Mouse (Mus musculus) forebrain, embryonic 13.5 days (tissue): ENCODE measurements around the gene Chrne. TPM values are rescaled to one million over a fixed set of nuclear protein-coding genes. Genes with fewer than 3 reads are reported as not detected.

ENCODE experiments used
- ATAC-seq: fragments of 200-750 bp; cut with Nextera tagmentation; 2 replicates; pipeline ENCODE4 v1.8.0; 2017
- H3K27ac ChIP-seq: fragments of 300-500 bp; sonication (generic); 2 replicates; pipeline ENCODE4 v1.5.1; 2015; ENCODE audit warnings: inconsistent platforms, mild to moderate bottlenecking, moderate library complexity
- H3K27me3 ChIP-seq: fragments of 300-500 bp; sonication (generic); 2 replicates; pipeline ENCODE4 v1.6.1; 2015; ENCODE audit warnings: mild to moderate bottlenecking, inconsistent platforms
- H3K36me3 ChIP-seq: fragments of 300-500 bp; sonication (generic); 2 replicates; pipeline ENCODE4 v1.6.1; 2015; ENCODE audit warnings: mild to moderate bottlenecking, inconsistent platforms; ENCODE audit not compliant: poor library complexity, severe bottlenecking
- H3K4me1 ChIP-seq: fragments of 300-500 bp; sonication (generic); 2 replicates; pipeline ENCODE4 v1.6.1; 2015; ENCODE audit warnings: inconsistent platforms
- H3K4me2 ChIP-seq: fragments of 300-500 bp; sonication (generic); 2 replicates; pipeline ENCODE4 v1.6.1; 2015; ENCODE audit warnings: inconsistent platforms, mild to moderate bottlenecking, moderate library complexity
- H3K4me3 ChIP-seq: fragments of 300-500 bp; sonication (generic); 2 replicates; pipeline ENCODE4 v1.5.1; 2015; ENCODE audit warnings: mild to moderate bottlenecking, inconsistent platforms
- H3K9ac ChIP-seq: fragments of 300-500 bp; sonication (generic); 2 replicates; pipeline ENCODE4 v1.6.1; 2015; ENCODE audit warnings: mild to moderate bottlenecking, inconsistent platforms
- H3K9me3 ChIP-seq: fragments of 300-500 bp; sonication (generic); replicated peaks from 2 replicates; pipeline ENCODE4 v1.6.1; 2016; ENCODE audit warnings: inconsistent platforms
- WGBS: fragments of 180-500 bp; shearing (Covaris S2); methylation state at CpG from one replicate; pipeline ENCODE4 v1.1.7; 2015; 5-methylcytosine and 5-hydroxymethylcytosine counted together
- polyA plus RNA-seq: library from polyadenylated mRNA; unstranded; fragments of >200 nt; fragmentation: Nextera tagmentation; extraction: Ambion mirVana; gene quantifications from 2 replicates; pipeline ENCODE4 v1.2.1, GENCODE M21; 2015

Gene Chrne
- polyA plus RNA-seq, 1 experiment from 2014 or later = not detected

- Histone ChIP-seq H3K4me2 (no peak overlapping the region), H3K9ac (no peak overlapping the region), H3K4me3 (no peak overlapping the region), H3K27ac (no peak overlapping the region), H3K9me3 (no peaks in the 10 kb centered on the region), H3K36me3 (peaks cover 27% of the 10 kb centered on the region), H3K27me3 (no peaks in the 10 kb centered on the region), H3K4me1 (peaks cover 14% of the 10 kb centered on the region)
- ATAC-seq = no peak
- 89% methylated on average over 15 of the region's 15 CpGs for WGBS
Measured at GRCm38 (mm10) chr11:70594253-70594989, 24.6 kb downstream of the Chrne start.

- no peak for ATAC-seq
- Histone ChIP-seq H3K9me3 (no peaks in the 10 kb centered on the region), H3K4me3 (no peak overlapping the region), H3K9ac (no peak overlapping the region), H3K27ac (no peak overlapping the region), H3K27me3 (no peaks in the 10 kb centered on the region), H3K4me1 (peaks cover 10% of the 10 kb centered on the region), H3K36me3 (peaks cover 4% of the 10 kb centered on the region; the same call in 1 of the 2 replicates), H3K4me2 (no peak overlapping the region)
- 93% methylated on average over 1 of the region's 1 CpGs for WGBS
Measured at GRCm38 (mm10) chr11:70591733-70592132, 27.3 kb downstream of the Chrne start.

GRCm38 (mm10) chr11:70586954-70587353 lies 32.1 kb downstream of the Chrne start:
- Histone ChIP-seq H3K9ac (no peak overlapping the region), H3K4me2 (no peak overlapping the region), H3K27ac (no peak overlapping the region), H3K4me3 (no peak overlapping the region), H3K4me1 (peaks cover 32% of the 10 kb centered on the region), H3K9me3 (no peaks in the 10 kb centered on the region), H3K36me3 (no peaks in the 10 kb centered on the region), H3K27me3 (no peaks in the 10 kb centered on the region)
- 80% methylated on average over 5 of the region's 5 CpGs for WGBS
- ATAC-seq = no peak

- H3K9ac ChIP-seq = no peak overlapping the region
- WGBS = 90% methylated on average over 3 of the region's 3 CpGs
- no peak overlapping the region for H3K27ac ChIP-seq
- ATAC-seq = no peak
- peaks cover 32% of the 10 kb centered on the region for H3K4me1 ChIP-seq
- no peaks in the 10 kb centered on the region for H3K9me3 ChIP-seq
- no peak overlapping the region for H3K4me3 ChIP-seq
- no peaks in the 10 kb centered on the region for H3K36me3 ChIP-seq
- H3K4me2 ChIP-seq = no peak overlapping the region
- no peaks in the 10 kb centered on the region for H3K27me3 ChIP-seq
Measured at GRCm38 (mm10) chr11:70586261-70586660, 32.8 kb downstream of the Chrne start.

DNA sequence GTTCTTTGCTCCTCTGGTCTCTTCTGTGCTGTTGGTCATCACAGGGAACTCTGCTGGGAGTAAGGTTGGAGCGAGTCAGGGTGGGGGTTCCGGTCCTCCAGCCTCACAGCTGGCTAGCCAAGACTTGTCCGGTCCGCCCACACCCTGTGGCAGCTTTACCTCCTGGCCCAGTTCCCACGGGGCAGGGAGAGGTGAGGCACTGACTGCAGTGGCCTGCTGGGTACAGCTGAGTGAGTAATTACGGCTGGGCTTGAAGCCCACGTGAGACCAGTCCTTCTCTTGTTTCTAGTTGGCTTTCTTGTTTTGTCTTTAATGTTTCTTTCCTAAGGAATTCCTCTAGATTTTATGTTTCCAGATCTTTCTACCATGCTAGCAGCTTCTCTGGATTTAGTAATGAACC lies 33.6 kb downstream of the Chrne start:
- Histone ChIP-seq H3K36me3 (no peaks in the 10 kb centered on the region), H3K4me3 (no peak overlapping the region), H3K4me1 (peaks cover 36% of the 10 kb centered on the region), H3K27me3 (no peaks in the 10 kb centered on the region), H3K4me2 (no peak overlapping the region), H3K9me3 (no peaks in the 10 kb centered on the region), H3K27ac (no peak overlapping the region; the same call in 1 of the 2 replicates), H3K9ac (peak overlapping the region; percentile 18; the same call in 1 of the 2 replicates)
- no peak for ATAC-seq
- WGBS = 42% methylated on average over 7 of the region's 7 CpGs

- H3K27me3 ChIP-seq = no peaks in the 10 kb centered on the region
- H3K9ac ChIP-seq = no peak overlapping the region
- H3K4me1 ChIP-seq = peaks cover 45% of the 10 kb centered on the region
- whole genome bisulfite sequencing = 93% methylated on average over 7 of the region's 7 CpGs
- H3K9me3 ChIP-seq = no peaks in the 10 kb centered on the region
- no peak overlapping the region for H3K4me3 ChIP-seq
- no peak overlapping the region for H3K27ac ChIP-seq
- no peak overlapping the region for H3K4me2 ChIP-seq
- ATAC-seq = no peak
- no peaks in the 10 kb centered on the region for H3K36me3 ChIP-seq
Measured at GRCm38 (mm10) chr11:70583775-70584174, 35.2 kb downstream of the Chrne start.

- Histone ChIP-seq H3K4me1 (peaks cover 51% of the 10 kb centered on the region), H3K4me3 (no peak overlapping the region), H3K9me3 (no peaks in the 10 kb centered on the region), H3K36me3 (no peaks in the 10 kb centered on the region), H3K27ac (no peak overlapping the region), H3K27me3 (no peaks in the 10 kb centered on the region), H3K9ac (no peak overlapping the region), H3K4me2 (no peak overlapping the region)
- no peak for ATAC-seq
- 78% methylated on average over 6 of the region's 6 CpGs for WGBS
Measured at GRCm38 (mm10) chr11:70583022-70583714, 35.8 kb downstream of the Chrne start.

DNA sequence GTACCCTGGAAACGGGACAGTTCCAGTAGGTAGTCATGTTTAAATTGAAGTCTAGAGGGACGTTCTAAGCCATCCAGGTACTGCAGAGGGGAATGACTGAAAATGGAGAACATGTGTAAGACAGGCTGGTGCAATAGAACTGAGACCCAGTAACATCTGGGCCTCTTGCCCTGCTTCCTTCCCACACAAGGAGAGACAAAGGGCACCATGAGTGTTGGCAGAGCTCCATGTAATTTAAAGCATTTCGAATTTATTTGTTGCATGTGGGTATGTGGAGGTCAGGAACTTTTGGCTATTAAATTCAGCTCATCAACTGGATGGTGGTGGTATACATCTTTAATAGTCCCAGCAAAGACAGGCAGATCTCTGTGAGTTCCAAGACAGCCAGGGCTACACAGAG lies 36.8 kb downstream of the Chrne start:
- Histone ChIP-seq H3K36me3 (no peaks in the 10 kb centered on the region), H3K4me3 (no peak overlapping the region), H3K27ac (no peak overlapping the region), H3K9ac (no peak overlapping the region), H3K9me3 (no peaks in the 10 kb centered on the region), H3K4me2 (no peak overlapping the region), H3K4me1 (peaks cover 61% of the 10 kb centered on the region), H3K27me3 (no peaks in the 10 kb centered on the region)
- no peak for ATAC-seq
- WGBS = 79% methylated on average over 3 of the region's 3 CpGs

- Histone ChIP-seq H3K36me3 (no peaks in the 10 kb centered on the region), H3K9ac (no peak overlapping the region), H3K4me2 (no peak overlapping the region), H3K4me1 (peaks cover 63% of the 10 kb centered on the region), H3K27ac (no peak overlapping the region), H3K27me3 (no peaks in the 10 kb centered on the region), H3K4me3 (no peak overlapping the region), H3K9me3 (no peaks in the 10 kb centered on the region)
- 91% methylated on average over 3 of the region's 3 CpGs for WGBS
- no peak for ATAC-seq
Measured at GRCm38 (mm10) chr11:70580921-70581320, 38.1 kb downstream of the Chrne start.

- no peaks in the 10 kb centered on the region for H3K9me3 ChIP-seq
- no peak overlapping the region; the same call in 1 of the 2 replicates for H3K9ac ChIP-seq
- H3K4me3 ChIP-seq = no peak overlapping the region
- no peak for ATAC-seq
- no peaks in the 10 kb centered on the region for H3K27me3 ChIP-seq
- H3K36me3 ChIP-seq = no peaks in the 10 kb centered on the region
- no peak overlapping the region for H3K4me2 ChIP-seq
- 58% methylated on average over 5 of the region's 5 CpGs for WGBS
- H3K4me1 ChIP-seq = peaks cover 57% of the 10 kb centered on the region
- H3K27ac ChIP-seq = no peak overlapping the region
Measured at GRCm38 (mm10) chr11:70580358-70580720, 38.7 kb downstream of the Chrne start.

DNA sequence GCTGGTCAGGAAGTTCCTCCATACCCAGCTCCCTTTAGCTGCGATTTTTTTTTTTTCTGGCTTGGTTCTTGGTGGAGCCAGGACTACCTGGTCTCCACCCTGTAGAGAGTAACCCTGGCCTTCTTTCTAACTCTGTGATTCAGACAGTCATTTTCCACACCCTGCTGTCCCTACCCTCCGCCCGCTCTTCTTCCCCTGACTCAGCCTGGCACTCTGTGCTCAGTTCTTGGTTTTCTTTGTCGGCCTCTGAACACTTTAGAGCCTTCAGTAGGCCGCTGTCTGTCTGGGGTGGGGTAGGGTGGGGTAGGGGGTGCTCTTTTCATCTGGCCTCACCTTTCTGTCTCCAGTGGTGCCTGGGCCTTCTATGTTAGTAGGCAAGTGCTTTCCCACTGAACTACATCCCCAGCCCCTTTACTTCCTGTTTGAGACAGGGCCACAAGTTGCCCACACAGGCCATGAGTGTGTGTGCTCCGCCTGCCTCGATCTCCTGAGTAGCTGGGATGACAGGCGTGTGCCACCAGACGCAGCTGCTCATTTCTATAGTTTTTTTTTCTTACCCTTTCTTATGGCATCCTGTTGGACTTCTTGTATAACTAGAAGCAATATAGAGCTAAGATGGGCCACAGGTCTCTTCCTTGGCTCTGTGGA lies 39.2 kb downstream of the Chrne start:
- no peaks in the 10 kb centered on the region for H3K9me3 ChIP-seq
- no peaks in the 10 kb centered on the region for H3K27me3 ChIP-seq
- no peak overlapping the region for H3K4me2 ChIP-seq
- no peak overlapping the region for H3K4me3 ChIP-seq
- H3K27ac ChIP-seq = no peak overlapping the region
- H3K9ac ChIP-seq = peak overlapping the region; percentile 21; the same call in 1 of the 2 replicates
- 83% methylated on average over 9 of the region's 9 CpGs for WGBS
- H3K36me3 ChIP-seq = no peaks in the 10 kb centered on the region
- ATAC-seq = no peak
- peaks cover 52% of the 10 kb centered on the region for H3K4me1 ChIP-seq

GRCm38 (mm10) chr11:70578962-70579361 lies 40.1 kb downstream of the Chrne start:
- Histone ChIP-seq H3K27ac (no peak overlapping the region), H3K4me1 (peaks cover 48% of the 10 kb centered on the region), H3K9me3 (no peaks in the 10 kb centered on the region), H3K4me2 (no peak overlapping the region), H3K9ac (no peak overlapping the region), H3K36me3 (no peaks in the 10 kb centered on the region), H3K4me3 (no peak overlapping the region), H3K27me3 (no peaks in the 10 kb centered on the region)
- no peak for ATAC-seq
- 90% methylated on average over 6 of the region's 6 CpGs for WGBS
